Mouse (Mus musculus) cerebellum, adult 2 months (tissue): Measurements from ENCODE around the gene Spint5.

ENCODE experiments used
- CTCF ChIP-seq: fragments of 200-500 bp; IDR thresholded peaks from 2 replicates; pipeline ENCODE4 v1.5.1; 2011; ENCODE audit warnings: low read depth, mild to moderate bottlenecking, control low read depth, low read length, moderate library complexity, borderline replicate concordance; ENCODE audit not compliant: insufficient read depth
- POLR2A ChIP-seq: fragments of 200-500 bp; IDR thresholded peaks from 2 replicates; pipeline ENCODE4 v1.6.1; 2011; ENCODE audit warnings: low read length, control low read depth, borderline replicate concordance; ENCODE audit not compliant: insufficient read depth

DNA sequence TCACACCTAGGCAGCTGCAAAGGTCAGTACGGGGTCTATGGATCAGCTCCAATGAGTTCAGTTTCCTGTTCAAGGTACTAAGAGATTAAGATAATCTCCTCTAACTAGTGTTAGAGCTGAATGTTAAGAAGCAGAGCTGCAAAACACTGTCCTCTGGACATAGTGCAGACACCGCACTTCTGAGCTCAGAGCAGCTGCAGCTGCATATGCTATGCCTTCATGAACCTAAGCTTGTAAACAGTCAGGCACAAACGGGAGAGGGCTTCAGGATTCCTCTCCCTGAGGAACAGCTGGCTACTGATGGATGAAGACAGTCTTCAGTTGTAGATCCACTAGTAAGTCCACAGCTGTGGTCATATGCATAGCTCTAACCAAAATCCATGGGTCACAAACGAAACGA, 14.1 kb upstream of the Spint5 start:
- TF ChIP-seq CTCF (no peak), POLR2A (no peak)
